Mouse (Mus musculus) stomach, embryonic 15.5 days (tissue): ENCODE data around the gene Trmt6. TPM values are rescaled to one million over a fixed set of nuclear protein-coding genes. Genes with fewer than 3 reads are reported as not detected.

Experiments used
- ATAC-seq: fragments of 200-750 bp; cut with Nextera tagmentation; 2 replicates; pipeline ENCODE4 v1.8.0; 2017; ENCODE audit warnings: low read depth, moderate number of reproducible peaks, moderate TSS enrichment; ENCODE audit not compliant: insufficient read depth, low FRiP score
- H3K27ac ChIP-seq: fragments of 300-500 bp; sonication (generic); 2 replicates; pipeline ENCODE4 v1.5.1; 2015; ENCODE audit warnings: mild to moderate bottlenecking, inconsistent platforms
- H3K27me3 ChIP-seq: fragments of 300-500 bp; sonication (generic); replicated peaks from 2 replicates; pipeline ENCODE4 v1.6.1; 2015; ENCODE audit warnings: inconsistent platforms
- H3K36me3 ChIP-seq: fragments of 300-500 bp; sonication (generic); 2 replicates; pipeline ENCODE4 v1.6.1; 2015; ENCODE audit warnings: inconsistent platforms
- H3K4me1 ChIP-seq: fragments of 300-500 bp; sonication (generic); 2 replicates; pipeline ENCODE4 v1.6.1; 2015; ENCODE audit warnings: inconsistent platforms
- H3K4me2 ChIP-seq: fragments of 300-500 bp; sonication (generic); 2 replicates; pipeline ENCODE4 v1.6.1; 2015; ENCODE audit warnings: mild to moderate bottlenecking, inconsistent platforms
- H3K4me3 ChIP-seq: fragments of 300-500 bp; sonication (generic); replicated peaks from 2 replicates; pipeline ENCODE4 v1.5.1; 2015; ENCODE audit warnings: inconsistent platforms
- H3K9ac ChIP-seq: fragments of 300-500 bp; sonication (generic); 2 replicates; pipeline ENCODE4 v1.6.1; 2015; ENCODE audit warnings: inconsistent platforms
- H3K9me3 ChIP-seq: fragments of 300-500 bp; sonication (generic); 2 replicates; pipeline ENCODE4 v1.6.1; 2016; ENCODE audit warnings: inconsistent platforms
- WGBS: fragments of 180-500 bp; shearing (Covaris S2); methylation state at CpG from one replicate; pipeline ENCODE4 v1.1.7; 2015; 5-methylcytosine and 5-hydroxymethylcytosine counted together
- polyA plus RNA-seq: library from polyadenylated mRNA; unstranded; fragments of >200 nt; fragmentation: Nextera tagmentation; extraction: Ambion mirVana; gene quantifications from 2 replicates; pipeline ENCODE4 v1.2.1, GENCODE M21; 2015

Trmt6 gene
- 27.2 and 29.8 TPM in 2 replicates for polyA plus RNA-seq

DNA sequence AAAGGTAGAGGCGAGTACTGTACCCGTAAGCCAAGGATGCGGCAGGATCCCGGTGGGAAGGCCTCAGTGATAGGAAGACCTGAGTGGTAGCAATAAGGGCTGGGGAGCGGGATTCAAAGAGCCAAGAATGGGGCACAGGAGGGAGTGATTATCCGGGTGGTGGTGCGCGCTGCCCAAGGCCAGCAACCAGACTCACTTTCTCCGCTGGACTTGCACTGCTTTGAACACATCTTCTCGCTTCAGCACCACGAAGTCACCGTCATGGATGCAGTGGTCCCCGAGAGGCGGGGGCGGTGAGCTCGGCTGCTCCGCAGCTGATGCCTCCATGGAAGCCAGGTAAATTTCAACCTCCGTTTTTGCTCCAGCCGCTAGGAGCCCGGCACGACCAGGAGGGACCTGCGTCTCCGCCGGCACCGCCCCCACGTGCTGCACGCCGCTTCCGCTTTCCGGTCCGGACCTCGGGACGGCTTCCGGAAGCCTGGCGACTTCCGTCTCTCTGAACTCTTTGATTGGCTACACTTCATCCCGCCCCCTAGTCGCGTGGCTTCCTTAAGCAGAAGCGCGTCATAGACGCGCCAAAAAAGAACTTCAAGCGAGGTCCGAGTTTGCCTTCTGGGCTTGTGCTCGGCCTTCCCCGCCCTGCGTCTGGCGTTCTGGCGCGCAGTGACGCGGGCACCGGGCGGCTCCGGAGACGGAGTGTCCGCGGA is at the start of gene Trmt6, which contains the start of gene Mcm8:
TSS of gene Trmt6 (minus strand) at position 448 of the 707 bp plus-strand sequence.
TSS of gene Mcm8 (plus strand) at position 534 of the 707 bp plus-strand sequence.
- H3K9ac ChIP-seq: peak within 1 kb of the TSS; percentile 73
- H3K36me3 ChIP-seq: peaks cover 6% of the 10 kb centered on the region; the same call in 1 of the 2 replicates
- peak within 1 kb of the TSS; percentile 80; the same call in 1 of the 2 replicates for H3K27ac ChIP-seq
- H3K9me3 ChIP-seq: no peaks in the 10 kb centered on the region
- H3K4me1 ChIP-seq: 0 out of 2 replicates have a peak, but pooled peaks cover 8% of the 10 kb centered on the region
- H3K27me3 ChIP-seq: no peaks in the 10 kb centered on the region
- H3K4me3 ChIP-seq: peak within 1 kb of the TSS; percentile 80
- peak within 1 kb of the TSS; percentile 80 for H3K4me2 ChIP-seq
- WGBS: under 1% methylated on average over 58 of the region's 59 CpGs
- peak; percentile 100 for ATAC-seq

DNA sequence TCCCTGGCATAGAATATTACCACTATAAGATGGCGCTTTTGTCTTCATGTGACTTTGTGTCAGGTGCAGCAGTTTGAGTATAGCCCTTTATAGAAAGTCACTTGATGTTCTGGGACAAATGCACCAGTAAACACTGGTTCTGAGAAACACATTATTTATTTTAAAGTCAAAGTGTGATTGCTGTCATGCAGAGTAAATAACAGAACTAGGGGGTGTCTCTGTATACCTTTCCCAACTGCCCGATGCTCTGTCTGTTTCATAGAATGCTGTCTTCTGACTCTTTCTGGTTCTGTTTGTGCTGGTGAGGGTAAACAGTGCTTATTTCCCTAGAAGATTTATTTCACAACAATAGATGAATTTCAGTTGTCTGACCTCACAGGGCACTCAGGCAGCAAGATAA is 47.5 kb upstream of the Trmt6 start:
- Histone ChIP-seq H3K4me1 (no peaks in the 10 kb centered on the region), H3K4me2 (no peak overlapping the region), H3K9me3 (no peaks in the 10 kb centered on the region), H3K27me3 (no peaks in the 10 kb centered on the region), H3K9ac (no peak overlapping the region), H3K4me3 (no peak overlapping the region), H3K27ac (no peak overlapping the region), H3K36me3 (peaks cover 15% of the 10 kb centered on the region; the same call in 1 of the 2 replicates)
- 87% methylated on average over 2 of the region's 2 CpGs for WGBS
- no peak for ATAC-seq

DNA sequence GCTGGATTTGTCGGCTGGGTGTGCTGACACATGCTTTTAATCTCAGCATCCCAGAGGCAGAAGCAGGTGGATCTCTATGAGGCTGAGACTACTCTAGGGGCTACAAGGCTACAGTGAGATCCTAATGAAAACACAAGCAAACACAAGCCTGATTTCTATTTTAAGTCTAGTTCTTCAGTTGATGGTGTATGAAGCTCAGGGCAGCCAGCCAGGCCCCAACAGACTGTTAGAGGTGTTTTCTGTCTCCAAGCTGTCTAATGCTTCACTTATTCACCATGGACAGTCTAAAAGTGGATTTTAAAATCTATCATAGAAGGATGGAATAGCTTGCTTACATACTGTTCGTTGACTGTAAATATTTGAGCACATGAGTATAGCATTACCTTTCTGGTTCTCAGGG is 45.6 kb upstream of the Trmt6 start:
- ATAC-seq: no peak
- WGBS: 90% methylated on average over 2 of the region's 2 CpGs
- no peak overlapping the region for H3K9ac ChIP-seq
- no peak overlapping the region for H3K4me2 ChIP-seq
- no peaks in the 10 kb centered on the region for H3K4me1 ChIP-seq
- 0 out of 2 replicates have a peak, but pooled peaks cover 6% of the 10 kb centered on the region for H3K36me3 ChIP-seq
- H3K27me3 ChIP-seq: no peaks in the 10 kb centered on the region
- no peaks in the 10 kb centered on the region for H3K9me3 ChIP-seq
- no peak overlapping the region for H3K4me3 ChIP-seq
- H3K27ac ChIP-seq: no peak overlapping the region

- H3K4me2 ChIP-seq: no peak overlapping the region
- H3K9me3 ChIP-seq: no peaks in the 10 kb centered on the region
- H3K27me3 ChIP-seq: no peaks in the 10 kb centered on the region
- H3K4me3 ChIP-seq: no peak overlapping the region
- H3K4me1 ChIP-seq: no peaks in the 10 kb centered on the region
- 0 out of 2 replicates have a peak, but pooled peaks cover 2% of the 10 kb centered on the region for H3K36me3 ChIP-seq
- no peak overlapping the region for H3K27ac ChIP-seq
- no peak for ATAC-seq
- no peak overlapping the region for H3K9ac ChIP-seq
These were observed 44.6 kb upstream of the Trmt6 start for GRCm38 (mm10) chr2:132860435-132860834.

GRCm38 (mm10) chr2:132856333-132856732 is 40.5 kb upstream of the Trmt6 start:
- no peak for ATAC-seq
- Histone ChIP-seq H3K27me3 (no peaks in the 10 kb centered on the region), H3K36me3 (no peaks in the 10 kb centered on the region), H3K4me3 (no peak overlapping the region), H3K4me1 (no peaks in the 10 kb centered on the region), H3K9me3 (no peaks in the 10 kb centered on the region), H3K9ac (no peak overlapping the region), H3K4me2 (no peak overlapping the region), H3K27ac (no peak overlapping the region)
- 77% methylated on average over 5 of the region's 5 CpGs for whole genome bisulfite sequencing

DNA sequence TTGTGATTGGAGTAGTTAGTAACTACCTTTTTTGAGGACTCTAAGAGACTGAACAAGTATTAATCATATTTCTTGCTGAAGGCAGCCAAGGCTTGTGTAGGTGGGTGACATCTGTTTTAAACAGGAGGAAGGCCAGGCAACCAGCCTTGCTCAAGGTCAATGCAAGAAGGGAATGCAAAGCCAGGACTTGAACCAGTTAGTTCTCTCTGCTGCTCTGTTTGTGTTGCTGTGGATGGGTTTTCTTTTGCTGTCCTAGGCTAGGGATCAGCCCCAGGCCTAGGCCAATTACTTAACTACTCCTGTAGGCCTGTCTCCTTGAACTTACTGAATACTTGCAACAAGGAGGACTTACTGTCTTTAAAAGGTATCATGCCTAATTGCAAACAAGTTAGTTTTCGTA is 37.2 kb upstream of the Trmt6 start:
- Histone ChIP-seq H3K4me1 (peaks cover 3% of the 10 kb centered on the region; the same call in 1 of the 2 replicates), H3K4me3 (no peak overlapping the region), H3K27me3 (no peaks in the 10 kb centered on the region), H3K9me3 (no peaks in the 10 kb centered on the region), H3K27ac (no peak overlapping the region), H3K4me2 (no peak overlapping the region), H3K9ac (no peak overlapping the region), H3K36me3 (no peaks in the 10 kb centered on the region)
- ATAC-seq: no peak
- 93% methylated on average over 1 of the region's 1 CpGs for WGBS

GRCm38 (mm10) chr2:132849141-132849540 is 33.3 kb upstream of the Trmt6 start:
- 92% methylated on average over 6 of the region's 6 CpGs for WGBS
- no peak overlapping the region for H3K27ac ChIP-seq
- H3K4me2 ChIP-seq: no peak overlapping the region
- H3K36me3 ChIP-seq: no peaks in the 10 kb centered on the region
- no peaks in the 10 kb centered on the region for H3K27me3 ChIP-seq
- no peak overlapping the region for H3K4me3 ChIP-seq
- ATAC-seq: no peak
- H3K4me1 ChIP-seq: peaks cover 11% of the 10 kb centered on the region
- H3K9ac ChIP-seq: no peak overlapping the region
- H3K9me3 ChIP-seq: no peaks in the 10 kb centered on the region

GRCm38 (mm10) chr2:132848361-132848760 is 32.5 kb upstream of the Trmt6 start:
- Histone ChIP-seq H3K27ac (no peak overlapping the region), H3K36me3 (no peaks in the 10 kb centered on the region), H3K4me1 (peaks cover 11% of the 10 kb centered on the region), H3K9me3 (no peaks in the 10 kb centered on the region), H3K9ac (no peak overlapping the region), H3K4me2 (peak overlapping the region; percentile 73), H3K4me3 (peak overlapping the region; percentile 98; the same call in 1 of the 2 replicates), H3K27me3 (no peaks in the 10 kb centered on the region)
- no peak for ATAC-seq
- 85% methylated on average over 4 of the region's 4 CpGs for WGBS

DNA sequence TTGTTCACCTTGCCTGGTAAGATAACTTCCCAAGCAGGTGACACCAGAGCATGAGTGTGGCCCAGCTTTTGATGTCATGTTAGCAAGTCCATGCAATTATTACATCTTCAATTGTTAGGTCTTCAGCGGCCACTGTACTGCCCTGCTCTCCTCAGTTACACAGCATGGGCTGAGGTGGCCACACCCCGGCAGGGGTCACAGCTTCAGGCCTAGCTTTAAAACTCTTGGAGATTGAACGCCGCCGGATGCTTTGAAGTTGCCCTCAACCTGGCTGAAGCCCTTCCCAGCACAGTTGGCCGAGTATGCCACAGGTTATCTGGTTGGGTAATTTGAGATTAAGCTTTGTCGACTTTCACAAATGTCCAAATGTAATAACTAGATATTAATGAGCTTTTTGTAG is 31.7 kb upstream of the Trmt6 start:
- 21% methylated on average over 7 of the region's 7 CpGs for WGBS
- Histone ChIP-seq H3K4me1 (peaks cover 11% of the 10 kb centered on the region), H3K36me3 (no peaks in the 10 kb centered on the region), H3K4me3 (peak overlapping the region; percentile 98), H3K9ac (peak overlapping the region; percentile 96; the same call in 1 of the 2 replicates), H3K9me3 (no peaks in the 10 kb centered on the region), H3K4me2 (peak overlapping the region; percentile 73), H3K27ac (no peak overlapping the region), H3K27me3 (no peaks in the 10 kb centered on the region)
- no peak for ATAC-seq

- peak within 1 kb of the TSS; percentile 92 for H3K27ac ChIP-seq
- H3K36me3 ChIP-seq: no peaks in the 10 kb centered on the region
- H3K4me2 ChIP-seq: peak within 1 kb of the TSS; percentile 73
- peak within 1 kb of the TSS; percentile 98 for H3K4me3 ChIP-seq
- no peaks in the 10 kb centered on the region for H3K9me3 ChIP-seq
- peaks cover 11% of the 10 kb centered on the region for H3K4me1 ChIP-seq
- ATAC-seq: peak; percentile 90
- H3K9ac ChIP-seq: peak within 1 kb of the TSS; percentile 96
- no peaks in the 10 kb centered on the region for H3K27me3 ChIP-seq
- under 1% methylated on average over 69 of the region's 96 CpGs for WGBS
These were observed 30.8 kb upstream of the Trmt6 start, which contains the start of gene Crls1 for GRCm38 (mm10) chr2:132846407-132847358. Crls1 (plus strand) TSS chr2:132846666.

DNA sequence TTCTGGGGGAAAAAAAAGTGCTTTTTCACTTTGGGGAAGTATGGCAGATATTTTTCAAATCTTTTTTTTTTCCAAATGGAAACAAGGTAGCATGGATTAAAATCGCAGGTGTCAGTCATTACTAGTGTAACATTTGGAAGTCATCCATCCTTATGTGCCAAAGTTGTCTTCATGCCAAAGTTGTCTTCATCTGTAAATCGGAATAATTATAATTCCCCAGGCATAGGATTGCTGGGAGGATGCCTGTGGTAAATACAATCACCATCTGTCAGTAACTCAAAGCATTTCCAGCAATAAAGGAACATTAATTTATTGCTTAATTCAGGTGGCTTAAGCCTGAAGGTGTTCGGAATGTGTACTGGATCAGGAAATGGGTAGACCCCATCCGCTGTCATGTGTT is 25.2 kb upstream of the Trmt6 start:
- WGBS: 93% methylated on average over 4 of the region's 4 CpGs
- ATAC-seq: no peak

More for the DNA sequence above, 25.2 kb upstream of the Trmt6 start:
- Histone ChIP-seq H3K4me2 (no peak overlapping the region), H3K9ac (no peak overlapping the region), H3K9me3 (no peaks in the 10 kb centered on the region), H3K4me1 (no peaks in the 10 kb centered on the region), H3K27me3 (no peaks in the 10 kb centered on the region), H3K36me3 (no peaks in the 10 kb centered on the region), H3K4me3 (no peak overlapping the region), H3K27ac (no peak overlapping the region)
